Mouse (Mus musculus): ENCODE data around the gene Cdc42.

Cdc42 gene

DNA sequence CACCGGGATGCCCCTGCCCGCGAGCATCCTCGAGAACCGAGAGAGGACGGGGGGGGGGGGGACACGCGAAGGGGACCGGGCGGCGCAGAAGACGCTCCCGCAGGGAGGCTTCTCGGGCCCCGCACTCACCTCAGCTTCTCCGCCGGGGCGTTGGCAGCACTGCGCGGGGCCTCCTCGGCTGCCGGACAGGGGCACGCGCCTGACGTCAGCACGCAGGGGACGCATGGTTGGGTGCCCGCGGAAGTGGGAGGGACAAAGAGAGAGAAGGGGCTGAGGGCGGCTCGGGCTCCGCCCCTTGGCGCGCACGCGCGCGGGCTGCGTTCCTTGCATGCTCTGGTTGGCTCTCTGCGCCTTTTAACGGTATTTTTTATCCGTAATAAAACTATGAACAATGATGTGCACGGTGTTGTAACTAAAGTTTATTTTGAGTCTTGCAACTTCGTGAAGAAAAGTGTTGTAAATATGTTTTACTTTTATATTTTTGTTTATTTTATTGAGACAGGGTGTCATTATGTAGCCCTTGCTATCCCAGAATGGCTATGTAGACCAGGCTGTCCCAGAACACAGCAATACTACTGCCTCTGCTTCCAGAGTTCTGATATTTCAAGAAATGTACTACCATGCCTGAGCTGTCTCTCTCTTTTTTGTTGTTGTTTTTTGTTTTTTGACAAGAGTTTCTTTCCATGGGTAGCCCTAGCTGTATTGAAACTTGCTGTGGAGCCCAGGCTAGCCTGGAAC, at the start of gene Cdc42:
TSS of gene Cdc42 (minus strand) at position 204 of the 738 bp plus-strand sequence.
- peak; percentile 97 to 98 for DNase-seq

DNA sequence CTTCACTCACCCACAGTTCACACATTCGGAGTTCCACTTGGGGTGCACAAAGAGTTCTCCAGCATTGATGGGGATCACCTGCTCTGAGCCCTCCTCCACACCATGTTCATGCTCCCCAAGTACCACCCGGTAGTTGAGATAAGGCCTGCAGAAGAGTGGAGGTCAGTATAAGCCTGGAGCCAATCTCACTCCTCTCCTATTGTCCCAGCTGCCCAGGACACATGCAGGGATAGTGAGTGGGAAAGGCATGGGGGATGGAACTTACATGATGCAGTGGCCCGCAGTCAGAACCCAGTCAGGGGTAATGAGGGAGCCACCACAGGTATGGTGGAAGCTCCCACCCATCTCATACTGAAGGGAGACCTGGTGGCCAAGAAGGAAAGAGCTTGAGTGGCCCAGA, 48.1 kb upstream of the Cdc42 start:
- DNase-seq, result no peak

DNA sequence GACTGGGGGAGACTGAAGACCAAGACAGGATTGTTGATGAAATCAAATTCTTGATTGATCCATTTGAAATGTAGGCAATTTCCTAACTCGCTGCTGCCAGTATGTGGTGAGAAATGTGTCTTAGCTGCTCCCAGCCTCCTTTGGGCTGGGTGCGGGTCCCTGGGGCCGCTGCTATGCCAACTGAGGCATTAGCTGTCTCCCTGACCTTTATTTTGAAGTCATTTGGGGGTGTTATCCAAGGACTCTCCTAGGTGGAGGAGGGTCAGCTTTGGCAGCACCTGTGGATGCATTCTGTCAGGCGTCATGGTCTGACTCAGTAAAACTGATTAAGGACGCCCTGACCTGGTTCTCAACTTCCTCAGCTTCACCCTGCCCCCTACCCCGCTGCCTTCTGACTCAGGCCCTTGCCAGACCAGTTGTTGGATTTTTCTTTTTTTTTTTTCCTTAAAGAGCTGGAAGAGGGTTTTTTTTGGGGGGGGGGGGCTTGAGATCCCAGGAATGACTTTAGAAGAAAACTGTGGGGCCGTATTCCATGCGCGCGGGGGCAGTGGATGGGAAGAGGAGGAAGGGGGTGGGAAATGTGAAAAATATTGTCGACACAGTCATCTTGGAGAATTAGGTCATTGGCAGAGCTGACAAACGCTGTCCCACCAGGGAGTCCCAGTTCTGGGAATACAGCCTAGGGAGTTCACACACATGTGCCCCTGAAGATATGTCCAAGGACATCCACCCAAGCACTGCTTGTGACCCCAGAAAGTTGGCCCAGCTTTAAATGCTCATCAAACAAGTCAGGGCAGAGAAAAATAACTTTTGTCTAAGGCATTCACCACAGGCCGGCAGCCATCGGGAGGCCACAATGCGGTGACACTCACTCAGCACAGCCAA, 39.4 kb upstream of the Cdc42 start:
- DNase-seq, result no peak

DNA sequence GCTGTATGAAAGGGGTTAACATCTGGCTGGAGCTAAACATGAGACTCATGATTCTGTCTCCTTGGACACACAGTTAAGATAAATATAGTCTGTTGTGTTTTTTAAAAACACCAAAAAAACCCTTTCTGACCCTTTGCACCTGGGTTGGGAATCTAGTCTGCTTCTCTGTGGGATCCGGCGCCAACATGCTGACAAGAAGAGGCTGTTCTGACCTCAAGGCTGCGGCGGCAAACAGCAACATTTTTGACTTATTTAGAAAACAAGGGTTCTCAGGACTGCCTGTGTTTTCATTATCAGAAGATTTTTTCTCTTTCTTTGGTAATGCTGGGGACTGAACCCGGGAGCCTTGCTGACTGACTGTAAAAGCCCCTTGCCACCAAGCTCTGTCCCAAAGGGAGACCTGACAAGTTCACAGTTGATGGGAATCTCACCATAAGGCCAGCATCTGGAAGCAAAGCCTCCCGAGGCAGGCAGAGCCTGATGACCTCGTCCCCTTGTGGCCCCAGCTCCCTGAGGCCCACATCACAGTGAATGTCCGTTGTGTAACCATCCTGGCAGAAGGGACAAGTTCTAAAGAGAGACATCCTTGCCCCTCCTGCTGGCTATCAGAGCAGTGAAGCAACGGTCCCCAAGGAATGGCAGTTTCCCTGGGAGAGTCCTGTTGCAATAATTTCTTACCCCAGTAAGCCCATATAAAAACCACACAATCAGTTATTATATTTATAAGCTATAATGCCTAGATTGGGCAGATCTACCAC, 36.0 kb upstream of the Cdc42 start:
- DNase-seq, result no peak

DNA sequence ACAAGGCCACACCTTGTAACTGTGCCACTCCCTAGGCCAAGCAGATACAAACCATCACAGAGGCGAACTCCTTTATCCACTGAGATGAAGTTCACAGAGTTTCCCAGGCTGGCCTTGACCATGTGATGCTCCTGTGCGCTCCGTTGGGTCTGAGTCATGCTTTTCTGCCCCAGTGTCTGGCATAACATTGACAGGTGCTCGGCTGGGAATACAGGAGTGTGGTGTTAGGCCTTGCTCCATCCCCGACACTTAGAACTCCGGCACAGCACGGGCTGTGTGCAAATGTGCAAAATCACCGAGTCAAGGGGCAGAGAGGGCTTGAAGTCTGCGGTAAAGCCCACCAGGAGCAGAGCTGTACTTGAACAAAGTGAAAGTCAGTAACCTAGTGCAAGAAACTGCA, 35.4 kb upstream of the Cdc42 start:
- no peak for DNase-seq

DNA sequence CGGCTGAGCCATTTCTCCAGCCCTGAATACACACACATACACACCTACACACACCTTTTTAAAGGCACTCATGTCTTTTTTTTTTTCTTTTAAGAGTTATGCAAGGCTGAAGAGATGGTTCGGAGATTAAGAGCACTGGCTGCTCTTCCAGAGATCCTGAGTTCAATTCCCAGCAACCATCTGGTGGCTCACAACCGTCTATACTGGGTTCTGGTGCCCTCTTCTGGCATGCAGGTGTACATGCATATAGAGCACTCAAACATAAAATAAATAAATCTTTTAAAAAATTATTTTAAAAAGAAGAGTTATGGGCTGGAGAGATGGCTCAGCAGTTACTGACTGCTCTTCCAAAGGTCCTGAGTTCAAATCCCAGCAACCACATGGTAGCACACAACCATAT, 33.8 kb upstream of the Cdc42 start:
- DNase-seq, result no peak

DNA sequence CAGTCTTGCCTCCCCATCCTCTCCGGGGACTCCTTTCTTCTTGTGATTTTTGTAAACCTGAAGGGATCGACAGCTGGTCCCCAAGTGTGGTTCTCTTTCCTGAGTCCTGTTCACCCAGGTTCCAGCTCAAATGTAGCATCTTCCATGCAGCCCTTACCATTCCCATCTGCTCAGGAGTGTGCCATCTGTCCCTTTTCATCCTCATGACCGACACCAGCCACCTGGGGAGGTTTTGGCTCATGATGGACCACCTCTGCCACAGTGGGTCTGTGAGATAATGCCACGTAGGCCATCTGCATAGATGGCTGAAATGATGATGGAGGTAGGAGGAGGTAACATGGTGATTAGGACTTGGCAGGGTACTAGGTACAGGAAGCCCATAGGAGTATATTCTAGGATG, 32.7 kb upstream of the Cdc42 start:
- DNase-seq, result no peak

DNA sequence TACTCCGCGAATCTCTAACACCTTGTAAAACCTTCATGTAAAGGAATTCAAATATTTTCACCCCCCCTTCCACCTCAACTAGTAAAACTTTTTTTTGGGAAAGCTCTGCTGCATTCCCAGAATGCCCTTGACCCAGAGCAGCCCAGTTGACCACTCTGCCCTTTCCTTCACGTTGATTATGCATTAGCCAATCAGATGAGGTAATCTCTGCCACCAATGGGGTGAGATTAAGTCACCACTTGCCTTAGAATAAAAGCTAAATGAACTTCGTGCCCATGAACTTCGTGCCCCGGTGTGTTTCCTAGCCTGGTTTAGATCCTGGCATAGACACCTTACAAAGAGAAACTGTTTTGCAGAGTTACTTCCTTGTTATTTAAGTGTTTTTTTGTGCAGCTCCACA, 31.5 kb upstream of the Cdc42 start:
- no peak for DNase-seq

DNA sequence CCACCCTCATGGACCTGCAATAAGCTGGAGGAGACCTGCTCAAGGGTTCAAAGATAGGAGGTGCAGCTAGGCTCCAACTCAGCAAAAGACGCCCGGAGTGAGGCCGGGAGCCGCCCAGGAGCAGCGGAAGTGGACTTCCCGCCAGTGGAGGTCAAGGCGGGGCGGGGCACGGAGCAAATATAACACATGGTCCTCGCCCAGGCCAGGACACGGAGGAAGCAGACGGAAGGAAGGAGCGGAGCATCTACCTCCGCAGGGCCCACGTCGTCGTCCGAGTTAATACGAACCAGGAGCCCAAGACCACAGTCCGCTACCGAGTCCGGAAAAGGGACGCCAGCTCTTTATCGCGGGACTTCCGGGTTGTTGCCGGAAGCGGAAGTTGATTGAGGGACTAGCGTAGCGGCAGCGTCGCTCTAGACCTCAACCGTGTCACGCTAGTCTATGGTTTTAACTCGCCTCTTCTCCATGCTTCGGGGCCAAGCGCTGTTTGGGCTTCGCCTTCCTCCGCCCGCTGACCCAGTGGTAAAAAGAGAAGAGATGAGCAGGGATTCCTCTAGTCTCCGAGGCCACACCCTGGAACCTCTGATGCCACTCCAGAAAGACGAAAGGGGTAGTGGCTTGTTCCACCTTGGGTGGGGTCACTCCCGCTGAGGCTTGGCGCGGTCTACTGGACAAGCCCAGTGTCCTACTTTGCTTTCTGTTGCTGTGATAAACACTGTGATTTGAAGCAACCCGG, 30.7 kb upstream of the Cdc42 start:
- DNase-seq, result peak; percentile 71 to 78

DNA sequence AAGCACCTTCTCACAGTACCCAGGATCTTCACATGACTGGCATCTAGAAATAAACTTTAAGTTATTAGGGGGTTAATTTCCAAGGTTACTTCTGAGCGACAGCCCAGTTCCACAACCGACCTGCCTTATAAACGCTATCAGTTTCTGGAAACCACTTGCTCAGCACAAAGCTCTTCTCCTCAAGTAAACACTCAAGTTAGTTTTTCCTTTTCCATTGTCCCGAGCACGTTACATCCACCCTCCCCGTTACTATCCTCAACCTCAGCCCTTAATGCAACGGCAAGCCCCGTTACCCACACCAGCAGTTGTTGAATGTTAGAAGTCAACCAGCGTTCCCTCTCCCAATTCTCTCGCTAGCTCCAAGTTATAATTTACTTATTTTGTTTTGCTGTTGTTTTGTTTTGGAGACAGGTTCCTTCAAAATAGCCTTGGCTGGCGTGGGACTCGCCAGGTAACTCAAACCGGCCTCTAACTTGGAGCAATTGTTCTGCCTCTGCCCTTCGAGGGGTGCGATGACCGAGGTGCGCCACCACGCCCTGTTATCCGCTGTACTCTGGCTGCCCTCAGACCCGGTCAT, 30.1 kb upstream of the Cdc42 start:
- no peak for DNase-seq

DNA sequence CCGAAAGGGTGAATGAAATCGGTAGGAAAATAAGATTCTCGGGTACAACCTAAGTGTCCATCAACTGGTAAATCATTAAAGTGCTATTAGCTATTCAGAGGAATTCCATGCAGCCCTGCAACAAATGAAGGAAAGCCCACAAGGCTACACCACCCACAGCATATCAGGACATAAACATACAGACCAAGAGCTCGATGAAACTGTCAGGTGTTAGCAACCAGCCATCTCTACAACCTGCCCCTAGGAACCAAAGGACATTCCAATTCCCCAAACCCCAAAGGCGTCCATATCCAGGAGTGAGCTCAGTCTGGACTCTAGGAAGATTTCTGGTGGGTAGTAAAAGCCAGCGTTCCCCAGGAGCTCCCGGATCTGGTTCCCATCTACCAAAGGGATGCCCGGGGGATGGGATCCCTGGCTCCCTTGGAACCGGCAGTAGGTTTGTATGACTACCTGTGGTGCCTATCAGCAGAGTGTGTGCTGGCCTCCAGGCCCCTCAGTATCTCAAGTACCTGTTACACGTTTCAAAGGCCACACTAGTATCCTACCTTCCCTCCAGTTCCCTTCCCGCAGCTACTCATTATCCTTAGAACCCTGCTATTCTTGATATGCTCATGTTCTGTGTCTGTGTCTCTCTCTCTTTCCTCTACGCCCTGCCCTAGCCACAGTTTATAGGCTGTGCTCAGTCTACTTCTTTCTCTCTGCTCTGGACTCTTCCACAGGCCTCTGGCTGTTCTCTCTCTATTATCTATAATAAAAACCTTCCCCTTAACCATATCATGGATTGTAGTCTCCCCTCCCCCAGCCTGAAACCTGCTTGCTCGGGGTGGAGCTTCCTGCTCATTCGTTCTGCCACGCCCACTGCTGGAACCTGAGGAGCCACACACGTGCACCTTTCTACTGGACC, 23.4 kb upstream of the Cdc42 start:
- DNase-seq, result no peak

DNA sequence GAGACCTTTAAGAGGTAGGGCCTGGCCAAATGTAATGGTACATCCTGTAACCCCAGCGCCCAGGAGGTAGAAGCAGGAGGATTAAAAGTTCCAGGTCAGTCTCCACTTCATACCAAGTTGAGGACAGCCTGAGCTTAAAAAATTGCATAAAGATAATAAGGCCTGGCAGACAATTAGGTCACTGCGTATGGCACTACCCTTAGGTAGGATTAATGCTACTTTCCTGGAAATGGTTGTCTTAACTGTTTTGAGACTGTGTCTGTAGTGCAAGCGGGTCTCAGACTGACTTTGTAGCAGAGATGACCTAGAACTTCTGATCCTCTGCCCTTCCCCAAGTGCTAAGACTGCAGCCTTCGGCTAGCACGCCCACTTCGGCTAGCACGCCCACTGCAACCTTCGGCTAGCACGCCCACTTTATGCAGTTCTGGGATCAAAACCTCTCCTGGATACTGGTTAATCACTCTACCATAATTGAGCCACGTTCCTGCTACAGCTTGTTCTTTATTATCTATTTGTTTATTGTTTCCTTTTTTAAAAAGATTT, 22.3 kb upstream of the Cdc42 start:
- DNase-seq, result no peak

DNA sequence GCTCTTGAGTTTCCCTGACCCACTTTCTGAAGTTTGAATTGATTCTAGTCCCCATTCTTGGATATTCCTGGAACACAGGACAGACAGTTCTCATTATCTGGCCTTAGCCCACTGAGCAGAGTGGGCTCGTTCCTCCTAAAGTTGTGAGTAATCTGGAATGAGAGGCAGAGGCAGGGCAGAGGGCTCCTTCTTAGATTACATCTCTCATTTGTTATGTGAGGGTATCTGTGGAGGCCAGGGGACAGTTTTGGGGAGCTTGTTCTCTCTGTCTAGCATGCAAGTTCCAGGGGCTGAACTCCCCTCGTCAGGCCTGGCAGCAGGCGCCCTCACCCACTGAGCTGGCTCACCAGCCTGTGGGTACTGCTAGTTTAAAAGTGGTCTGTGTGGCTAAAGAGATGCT, 21.6 kb upstream of the Cdc42 start:
- no peak for DNase-seq

DNA sequence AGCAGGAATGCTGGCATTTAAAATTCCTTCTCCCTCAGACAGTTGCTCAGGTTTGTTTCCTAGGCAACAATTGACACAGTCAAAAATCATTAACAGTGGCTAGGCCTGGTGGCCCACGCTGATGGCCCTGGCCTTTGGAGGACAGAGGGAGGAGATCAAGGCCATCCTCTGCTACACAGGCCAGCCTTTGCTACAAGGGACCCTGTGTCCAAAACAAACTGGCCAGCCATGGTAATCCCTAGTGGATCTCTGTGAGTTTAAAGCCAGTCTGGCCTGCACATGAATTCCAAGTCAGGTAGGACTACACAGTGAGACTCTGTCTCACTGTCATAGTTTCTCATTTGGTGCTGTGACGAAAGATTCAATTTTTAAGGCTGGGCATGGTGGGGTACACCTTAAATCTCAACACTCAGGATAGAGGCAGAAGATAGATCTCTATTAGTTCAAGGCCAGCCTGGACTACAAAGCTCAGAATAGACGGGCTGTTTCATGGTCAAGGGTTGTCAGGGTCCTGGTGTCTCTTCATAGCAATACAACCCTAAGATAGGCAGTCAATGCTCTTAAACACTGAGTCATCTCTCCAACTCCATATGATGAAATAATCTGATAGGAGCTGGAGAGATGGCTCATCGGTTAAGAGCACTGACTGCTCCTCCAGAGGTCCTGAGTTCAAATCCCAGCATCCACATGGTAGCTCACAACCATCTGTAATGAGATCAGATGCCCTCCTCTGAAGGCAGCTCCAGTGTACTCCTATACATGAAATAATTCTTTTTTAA, 20.2 kb upstream of the Cdc42 start:
- DNase-seq, result no peak

DNA sequence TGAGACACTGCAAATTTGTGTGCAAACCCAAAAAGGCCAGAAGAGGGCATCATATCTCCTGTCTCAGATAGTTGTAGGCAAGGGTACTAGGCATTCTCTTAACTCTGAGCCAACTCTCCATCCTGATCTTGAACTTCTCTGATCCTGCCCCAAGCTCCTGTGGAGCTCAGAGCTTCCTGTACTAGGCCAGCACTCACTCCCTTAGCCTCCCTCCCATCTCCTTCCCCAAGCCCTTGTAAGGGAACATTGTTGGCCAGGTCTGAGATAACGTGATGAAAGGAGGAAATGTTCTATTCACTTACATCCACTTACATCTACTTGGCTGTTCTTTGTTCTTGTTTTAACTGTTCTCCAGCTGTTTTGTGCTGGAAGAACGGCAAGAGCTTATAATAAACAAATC, 19.3 kb upstream of the Cdc42 start:
- no peak for DNase-seq

DNA sequence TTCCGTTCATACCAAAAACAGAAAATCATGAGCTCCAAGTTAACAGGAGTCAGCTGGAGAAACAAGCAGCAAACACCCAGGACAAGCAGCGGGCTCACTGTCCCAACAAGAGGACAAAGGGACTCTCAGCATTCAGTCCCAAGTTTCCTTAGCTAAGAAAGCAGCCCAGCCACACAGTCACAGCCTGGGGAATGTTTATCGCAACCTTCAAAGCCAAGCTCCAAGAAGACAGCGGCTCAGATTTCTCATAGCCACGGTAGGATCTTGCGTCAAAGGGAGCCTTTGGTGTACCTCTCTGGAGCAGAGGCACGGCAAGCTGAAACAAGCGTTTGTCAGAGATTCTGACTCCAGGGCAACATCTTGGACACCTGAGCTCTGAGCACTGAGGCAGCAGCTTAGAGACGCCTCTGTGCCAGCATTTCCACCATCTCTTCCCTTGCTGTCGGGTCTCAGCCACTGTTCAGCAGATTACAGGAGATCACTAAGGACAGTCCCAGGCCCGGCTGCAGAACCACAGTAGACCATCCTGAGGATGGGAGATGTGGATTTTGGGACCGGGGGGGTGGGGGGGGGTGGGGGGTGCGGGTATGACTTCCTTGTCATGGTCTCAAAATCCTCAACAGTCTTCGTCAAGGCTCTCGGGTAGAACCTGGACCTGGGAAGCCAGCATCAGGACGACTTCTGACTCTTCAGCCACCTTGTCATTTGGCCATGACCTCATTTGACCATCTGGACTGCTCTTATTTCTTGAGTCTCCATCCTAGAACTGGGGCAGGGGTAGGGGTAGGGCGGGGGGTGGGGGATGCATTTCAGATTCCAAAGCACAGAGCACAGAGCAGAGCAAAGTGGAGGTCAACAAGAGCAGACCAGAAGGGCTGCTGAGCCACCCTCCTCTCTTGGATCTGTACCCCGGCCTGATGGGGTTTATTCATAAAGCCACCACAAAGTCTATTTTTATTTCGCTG, 18.1 kb upstream of the Cdc42 start:
- no peak for DNase-seq

DNA sequence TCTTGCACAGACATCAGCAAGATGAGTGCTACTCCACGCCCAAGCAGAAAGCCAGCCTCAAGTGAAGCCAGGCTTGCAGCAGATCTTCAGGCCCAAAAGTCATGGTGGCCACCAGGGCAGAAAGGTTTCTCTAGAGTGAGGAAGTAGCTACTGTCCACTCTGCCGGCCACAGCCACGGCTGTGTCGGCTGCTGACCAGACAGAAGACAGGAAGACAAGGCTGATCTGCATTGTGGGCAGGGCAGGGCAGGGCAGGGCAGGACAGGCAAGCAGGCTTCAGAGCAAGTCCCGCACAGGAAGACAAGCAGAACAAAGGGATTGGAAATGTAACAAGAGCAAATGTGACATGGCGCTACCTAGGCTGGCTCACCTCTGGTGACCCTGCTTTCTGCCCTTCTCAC, 16.2 kb upstream of the Cdc42 start:
- no peak for DNase-seq

DNA sequence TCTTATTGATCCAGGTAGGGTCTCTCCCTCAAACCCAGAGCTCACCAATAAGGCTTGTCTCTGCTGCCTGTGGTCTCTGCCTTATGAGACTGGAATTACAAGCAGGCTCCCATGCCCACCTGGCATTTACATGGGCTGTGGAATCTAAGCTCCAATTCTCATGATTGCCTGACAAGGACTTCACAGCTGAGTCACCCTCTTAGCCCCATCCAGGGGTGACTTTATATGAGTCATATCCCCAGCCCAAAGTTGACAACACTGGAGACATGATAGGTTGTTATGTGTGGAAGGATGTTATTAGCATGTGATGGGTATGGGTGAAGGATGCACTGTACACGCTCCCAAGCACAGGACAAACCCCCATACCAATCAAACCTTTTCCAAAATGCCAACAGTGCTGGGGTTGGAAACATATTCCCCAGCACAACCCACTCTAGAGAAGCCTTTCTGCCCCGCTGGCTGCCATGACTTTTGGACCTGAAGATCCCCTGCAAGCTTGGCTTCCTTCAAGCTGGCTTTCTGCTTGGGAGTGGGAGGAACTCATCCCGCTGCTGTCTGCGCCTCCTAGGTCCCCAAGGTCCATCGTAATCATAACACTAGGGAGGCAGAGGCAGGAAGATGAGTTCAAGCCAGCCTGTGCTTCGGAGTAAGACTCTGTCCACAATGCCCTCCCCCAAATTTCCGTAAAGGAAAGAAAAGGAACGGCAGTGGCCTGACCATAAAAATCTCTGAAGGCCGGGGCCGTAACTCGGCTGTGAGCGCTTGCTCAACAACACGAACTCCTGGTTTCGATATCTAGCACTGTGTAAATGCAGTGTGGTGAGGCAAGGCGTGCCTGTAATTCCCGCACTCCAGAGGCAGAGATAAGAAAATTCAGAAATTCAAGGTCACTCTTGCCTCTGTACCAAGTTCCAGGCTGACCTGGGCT, 14.3 kb upstream of the Cdc42 start:
- no peak for DNase-seq
